Mouse (Mus musculus) neural tube, embryonic 12.5 days (tissue): ENCODE data around the gene St3gal2. TPM values are rescaled to one million over a fixed set of nuclear protein-coding genes. Genes with fewer than 3 reads are reported as not detected.
A peak's percentile ranks its signal among the peaks of the same experiment; 100 is the strongest.
"Not testable (repeated sequence)": the region's sequence is repeated elsewhere in the genome, so short reads cannot be mapped to it uniquely, and the experiment has no call there.

Experiments
- ATAC-seq: fragments of 200-750 bp; cut with Nextera tagmentation; 2 replicates; pipeline ENCODE4 v1.8.0; 2017; ENCODE audit warnings: low read depth, mild to moderate bottlenecking, moderate TSS enrichment, moderate library complexity; ENCODE audit not compliant: low FRiP score
- H3K27ac ChIP-seq: fragments of 300-500 bp; sonication (generic); 2 replicates; pipeline ENCODE4 v1.5.1; 2016
- H3K27me3 ChIP-seq: fragments of 300-500 bp; sonication (generic); replicated peaks from 2 replicates; pipeline ENCODE4 v1.6.1; 2016; ENCODE audit warnings: mild to moderate bottlenecking
- H3K36me3 ChIP-seq: fragments of 300-500 bp; sonication (generic); 2 replicates; pipeline ENCODE4 v1.6.1; 2016; ENCODE audit warnings: mild to moderate bottlenecking
- H3K4me1 ChIP-seq: fragments of 300-500 bp; sonication (generic); 2 replicates; pipeline ENCODE4 v1.6.1; 2016
- H3K4me2 ChIP-seq: fragments of 300-500 bp; sonication (generic); replicated peaks from 2 replicates; pipeline ENCODE4 v1.6.1; 2016; ENCODE audit warnings: mild to moderate bottlenecking
- H3K4me3 ChIP-seq: fragments of 300-500 bp; sonication (generic); 2 replicates; pipeline ENCODE4 v1.5.1; 2016
- H3K9ac ChIP-seq: fragments of 300-500 bp; sonication (generic); 2 replicates; pipeline ENCODE4 v1.6.1; 2016; ENCODE audit warnings: mild to moderate bottlenecking
- H3K9me3 ChIP-seq: fragments of 300-500 bp; sonication (generic); 2 replicates; pipeline ENCODE4 v1.6.1; 2016; ENCODE audit warnings: mild to moderate bottlenecking
- WGBS: fragments of 180-500 bp; shearing (Covaris S2); methylation state at CpG from one replicate; pipeline ENCODE4 v1.1.7; 2016; 5-methylcytosine and 5-hydroxymethylcytosine counted together
- microRNA-seq: library from miRNA; unstranded; fragments of <30 nt; microRNA quantifications from one replicate; pipeline ENCODE4, GENCODE M21; 2017
- polyA plus RNA-seq: library from polyadenylated mRNA; unstranded; fragments of >200 nt; fragmentation: Nextera tagmentation; extraction: Ambion mirVana; gene quantifications from 2 replicates; pipeline ENCODE4 v1.2.1, GENCODE M21; 2016

Gene St3gal2
- polyA plus RNA-seq, 1 experiment from 2014 or later = 37.1 TPM

DNA sequence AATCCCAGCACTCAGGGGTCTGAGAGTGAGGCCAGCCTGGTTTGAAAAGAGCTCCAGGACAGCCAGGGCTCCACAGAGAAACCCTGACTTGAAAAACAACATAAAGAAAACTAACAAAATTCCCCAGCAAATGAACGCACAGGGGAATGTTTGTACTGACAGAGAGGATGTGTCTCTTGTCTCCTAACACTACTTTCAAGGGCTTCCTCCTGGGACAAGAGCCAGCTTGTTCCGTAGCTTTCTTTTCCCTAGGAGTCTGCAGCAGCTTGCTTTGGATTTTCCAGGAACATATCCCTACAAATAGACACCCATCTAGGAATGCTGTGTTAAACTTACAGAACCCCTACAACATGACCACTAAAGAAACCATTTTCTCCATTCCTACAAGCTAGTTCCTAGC is 58.3 kb downstream of the St3gal2 start:
- not testable (repeated sequence) for H3K27ac ChIP-seq, ATAC-seq, H3K27me3 ChIP-seq, H3K9me3 ChIP-seq, H3K4me2 ChIP-seq, H3K4me3 ChIP-seq, H3K4me1 ChIP-seq, H3K9ac ChIP-seq
- 87% methylated on average over 2 of the region's 2 CpGs for WGBS
- H3K36me3 ChIP-seq = peaks cover 64% of the 10 kb centered on the region

DNA sequence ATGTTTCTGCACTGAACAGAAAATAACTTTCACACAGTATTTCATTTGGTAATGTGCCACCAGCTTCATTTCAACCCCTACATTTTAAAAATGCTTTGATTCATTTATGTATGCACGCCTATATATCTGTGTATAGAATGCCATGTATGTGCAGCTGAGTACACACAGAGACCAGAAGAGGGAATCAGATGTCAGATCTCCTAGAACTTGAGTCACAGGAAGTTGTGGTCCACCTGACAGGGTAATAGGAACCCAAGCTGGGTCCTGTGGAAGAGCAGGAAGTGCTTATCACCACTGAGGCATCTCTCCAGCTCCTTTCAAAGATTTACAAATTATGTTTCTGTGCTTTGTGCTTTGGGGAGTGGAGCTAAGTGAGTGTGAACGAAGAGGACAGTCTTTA is 61.6 kb downstream of the St3gal2 start:
- H3K27me3 ChIP-seq = no peaks in the 10 kb centered on the region
- peaks cover 69% of the 10 kb centered on the region for H3K36me3 ChIP-seq
- WGBS = 96% methylated on average over 2 of the region's 2 CpGs

DNA sequence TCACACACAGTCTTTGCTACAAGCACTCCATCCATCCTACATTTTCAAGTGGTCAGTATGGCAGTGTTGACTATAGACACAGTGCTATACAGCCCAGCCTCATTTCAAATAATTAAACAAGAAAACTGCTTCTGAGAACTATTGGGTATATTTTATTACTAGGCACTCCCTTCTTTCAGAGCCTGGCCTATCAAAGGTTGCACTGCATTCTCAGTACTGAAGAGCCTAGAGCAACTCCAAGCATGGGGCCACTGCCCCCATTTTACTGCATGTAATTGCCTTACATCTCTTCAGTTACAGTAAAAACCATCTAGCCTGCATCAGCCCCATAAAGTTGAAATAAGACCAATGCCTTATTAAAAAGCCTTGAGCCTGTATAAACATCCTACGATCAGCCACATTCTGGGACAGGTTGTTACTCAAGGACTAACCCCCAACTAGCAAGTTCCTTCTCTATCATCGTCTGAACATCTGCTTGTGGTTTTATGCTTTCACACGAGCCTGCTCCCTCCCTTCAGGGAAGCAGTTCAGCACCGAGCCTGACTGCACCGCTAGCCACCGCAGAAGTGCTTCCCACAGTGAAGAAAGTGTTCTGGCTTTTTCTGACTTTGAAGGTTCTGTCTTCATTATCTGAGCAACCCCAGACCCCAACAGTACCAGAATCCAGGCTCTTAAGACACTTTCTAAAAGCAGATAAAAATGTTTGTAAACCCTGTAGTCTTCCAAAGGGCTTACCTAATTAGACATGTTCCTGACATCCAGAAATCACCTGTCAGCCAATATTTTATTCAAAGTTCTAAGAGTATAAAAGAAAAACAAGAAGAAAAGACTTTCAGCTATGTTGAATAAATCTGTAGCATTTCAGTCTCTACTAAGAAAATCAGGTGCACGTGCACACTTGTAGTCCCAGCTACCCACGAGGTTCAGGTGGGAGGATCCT is 68.4 kb downstream of the St3gal2 start:
- Histone ChIP-seq H3K27ac (no peak overlapping the region), H3K27me3 (no peaks in the 10 kb centered on the region), H3K9ac (no peak overlapping the region), H3K36me3 (peaks cover 81% of the 10 kb centered on the region), H3K9me3 (no peaks in the 10 kb centered on the region), H3K4me2 (no peak overlapping the region), H3K4me3 (no peak overlapping the region), H3K4me1 (no peaks in the 10 kb centered on the region)
- ATAC-seq = no peak
- 89% methylated on average over 8 of the region's 8 CpGs for WGBS

More for the DNA sequence above, 61.6 kb downstream of the St3gal2 start:
- no peak overlapping the region for H3K4me2 ChIP-seq
- ATAC-seq = no peak
- no peak overlapping the region for H3K27ac ChIP-seq
- H3K4me3 ChIP-seq = no peak overlapping the region
- no peak overlapping the region for H3K9ac ChIP-seq
- no peaks in the 10 kb centered on the region for H3K4me1 ChIP-seq
- H3K9me3 ChIP-seq = no peaks in the 10 kb centered on the region

DNA sequence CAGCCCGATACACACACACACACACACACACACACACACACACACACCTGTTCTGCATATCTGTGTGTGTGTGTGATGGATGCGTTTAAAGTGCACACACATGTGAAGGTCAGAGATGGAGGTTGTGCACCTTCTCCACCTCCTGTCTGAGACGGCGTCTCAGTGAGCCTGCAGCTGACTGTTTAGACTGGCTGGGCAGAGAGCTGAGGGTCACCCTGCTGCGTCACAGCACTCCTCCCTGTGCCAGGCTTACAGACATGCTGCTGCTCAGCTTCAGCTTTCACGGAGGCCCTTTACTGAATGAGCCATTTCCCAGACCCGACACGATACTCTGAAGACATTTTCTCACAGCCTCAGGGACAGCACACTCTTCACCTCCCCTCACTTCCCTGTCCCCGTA is 70.3 kb downstream of the St3gal2 start:
- Histone ChIP-seq H3K36me3 (peaks cover 65% of the 10 kb centered on the region), H3K4me3 (no peak overlapping the region), H3K4me2 (no peak overlapping the region), H3K27ac (no peak overlapping the region), H3K27me3 (no peaks in the 10 kb centered on the region), H3K9ac (no peak overlapping the region), H3K4me1 (no peaks in the 10 kb centered on the region), H3K9me3 (no peaks in the 10 kb centered on the region)
- WGBS = 85% methylated on average over 9 of the region's 9 CpGs
- ATAC-seq = no peak

DNA sequence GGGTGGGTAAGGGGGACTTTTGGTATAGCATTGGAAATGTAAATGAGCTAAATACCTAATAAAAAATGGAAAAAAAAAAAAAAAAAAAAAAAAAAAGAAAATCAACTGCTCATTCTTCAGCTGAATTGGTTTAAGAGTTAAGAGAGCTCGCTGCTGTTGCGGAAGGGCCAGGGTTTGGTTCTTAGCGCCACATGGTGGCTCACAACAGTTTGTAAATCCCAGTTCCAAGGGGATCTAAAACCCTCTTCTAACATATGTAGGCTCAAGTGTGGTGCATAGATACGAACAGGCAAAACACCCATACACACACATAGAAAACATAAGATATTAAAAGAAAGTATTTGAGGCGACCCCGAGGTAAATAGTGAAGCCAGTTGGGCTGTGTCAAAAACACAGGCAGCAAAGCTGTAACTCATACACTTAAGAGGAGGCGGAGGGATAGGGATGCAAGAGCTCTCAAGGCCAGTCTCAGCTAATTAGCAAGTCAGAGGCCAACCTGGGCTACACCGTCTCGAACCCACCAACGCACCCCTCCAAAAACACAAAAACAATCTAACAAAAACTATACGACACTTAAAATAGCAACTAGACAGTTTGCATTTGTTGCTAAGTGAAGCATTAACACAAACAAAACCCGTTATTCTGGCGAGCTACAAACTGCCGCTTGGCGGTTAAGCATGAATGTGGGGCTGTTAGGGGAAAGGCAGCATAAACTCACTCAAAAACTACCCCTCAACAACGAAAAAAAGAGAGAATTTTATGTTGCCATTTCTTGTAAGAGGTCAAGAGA is 77.1 kb downstream of the St3gal2 start:
- 0 out of 2 replicates have a peak overlapping the region, but pooled peaks have one; percentile 8 for H3K27ac ChIP-seq
- no peaks in the 10 kb centered on the region for H3K27me3 ChIP-seq
- H3K4me1 ChIP-seq = peaks cover 5% of the 10 kb centered on the region
- WGBS = 38% methylated on average over 16 of the region's 16 CpGs
- peak overlapping the region; percentile 79 for H3K4me2 ChIP-seq
- H3K4me3 ChIP-seq = peak overlapping the region; percentile 94
- ATAC-seq = no peak
- H3K36me3 ChIP-seq = peaks cover 6% of the 10 kb centered on the region; the same call in 1 of the 2 replicates
- H3K9ac ChIP-seq = peak overlapping the region; percentile 79
- no peaks in the 10 kb centered on the region for H3K9me3 ChIP-seq

DNA sequence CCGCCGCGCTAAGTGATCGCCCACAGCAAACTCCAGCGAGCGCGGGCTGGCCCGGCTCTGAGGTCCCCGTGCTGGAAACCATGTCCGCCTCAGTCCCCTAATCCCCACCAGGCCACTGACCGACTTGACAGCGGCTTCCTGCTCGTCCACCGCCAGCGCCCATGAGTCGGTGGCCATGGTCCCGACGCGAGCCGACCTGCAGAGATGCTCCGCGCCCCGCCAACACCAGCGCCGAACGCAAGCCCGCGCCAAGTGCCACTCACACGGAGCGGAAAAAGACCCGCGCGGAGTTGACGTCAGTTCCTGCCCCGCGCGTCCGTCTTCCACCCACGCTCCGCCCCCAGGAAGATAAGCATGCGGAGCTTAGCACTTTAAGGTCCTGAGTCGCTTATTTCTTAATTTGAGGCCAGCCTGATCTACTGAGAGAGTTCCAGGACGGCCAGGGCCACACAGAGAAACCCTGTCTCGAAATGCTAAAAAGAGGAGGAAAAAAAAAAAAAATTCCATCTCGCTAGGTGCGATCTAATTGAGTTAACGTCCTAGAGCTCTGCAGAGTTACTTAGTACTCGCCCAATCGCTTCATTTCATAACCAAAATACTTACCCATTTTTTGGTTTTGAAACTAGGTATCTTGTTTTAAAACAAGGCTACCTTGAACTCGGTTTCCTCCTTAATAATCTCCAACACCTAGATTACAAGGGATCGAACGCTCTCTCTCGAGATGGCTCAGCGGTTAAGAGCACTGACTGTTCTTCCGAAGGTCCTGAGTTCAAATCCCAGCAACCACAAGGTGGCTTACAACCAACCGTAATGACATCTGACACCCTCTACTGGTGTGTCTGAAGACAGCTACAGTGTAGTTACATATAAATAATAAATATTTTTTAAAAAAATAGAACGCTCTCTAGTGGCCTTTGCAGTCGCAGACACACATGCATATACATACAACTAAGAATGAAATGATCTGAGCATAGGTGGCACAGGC is 78.1 kb downstream of the St3gal2 start, which contains the start of gene Ddx19a:
Ddx19a (minus strand) TSS at position 254 of the 985 bp plus-strand sequence.
- Histone ChIP-seq H3K9ac (peak within 1 kb of the TSS; percentile 79), H3K36me3 (no peaks in the 10 kb centered on the region; the same call in 1 of the 2 replicates), H3K27ac (0 out of 2 replicates have a peak within 1 kb of the TSS, but pooled peaks have one; percentile 8), H3K4me2 (peak within 1 kb of the TSS; percentile 79), H3K4me1 (peaks cover 5% of the 10 kb centered on the region), H3K27me3 (no peaks in the 10 kb centered on the region), H3K4me3 (peak within 1 kb of the TSS; percentile 94), H3K9me3 (no peaks in the 10 kb centered on the region)
- WGBS = 3% methylated on average over 58 of the region's 58 CpGs
- ATAC-seq = peak; percentile 96

DNA sequence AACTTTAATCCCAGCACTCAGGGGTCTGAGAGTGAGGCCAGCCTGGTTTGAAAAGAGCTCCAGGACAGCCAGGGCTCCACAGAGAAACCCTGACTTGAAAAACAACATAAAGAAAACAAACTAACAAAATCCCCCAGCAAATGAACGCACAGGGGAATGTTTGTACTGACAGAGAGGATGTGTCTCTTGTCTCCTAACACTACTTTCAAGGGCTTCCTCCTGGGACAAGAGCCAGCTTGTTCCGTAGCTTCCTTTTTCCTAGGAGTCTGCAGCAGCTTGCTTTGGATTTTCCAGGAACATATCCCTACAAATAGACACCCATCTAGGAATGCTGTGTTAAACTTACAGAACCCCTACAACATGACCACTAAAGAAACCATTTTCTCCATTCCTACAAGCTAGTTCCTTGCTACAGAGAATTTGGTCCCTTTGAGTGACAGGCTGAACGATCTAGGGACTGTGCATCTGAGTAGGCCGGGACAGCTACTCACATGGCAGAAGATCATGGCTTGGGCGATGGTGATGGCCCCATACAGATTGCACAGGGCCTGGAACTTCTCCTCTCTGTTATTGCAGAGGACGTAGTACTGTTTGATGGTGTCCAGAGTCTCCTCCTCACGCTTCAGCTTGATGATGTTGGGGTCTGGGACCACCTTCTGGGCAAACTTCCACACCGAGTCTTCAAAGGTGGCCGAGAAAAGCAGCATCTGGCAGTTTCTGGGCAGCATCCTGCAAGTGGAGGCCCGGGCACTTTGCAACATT is 90.7 kb downstream of the St3gal2 start:
- WGBS = 91% methylated on average over 9 of the region's 10 CpGs
- not testable (repeated sequence) for H3K27ac ChIP-seq, H3K9me3 ChIP-seq, H3K27me3 ChIP-seq, H3K9ac ChIP-seq, H3K4me1 ChIP-seq, ATAC-seq, H3K4me2 ChIP-seq, H3K4me3 ChIP-seq
- peaks cover 44% of the 10 kb centered on the region for H3K36me3 ChIP-seq

Small RNAs within 50 kb of the gene (microRNA-seq; reads per million reads assigned to microRNA genes)
- 0.87 reads per million for gene Mir3473d

Other genes starting within 250 kb of the St3gal2 start
- 22.0 and 25.7 TPM in 2 replicates for gene Mtss1l, start 198.4 kb upstream of the St3gal2 start, polyA plus RNA-seq
- 1.0 and 1.1 TPM in 2 replicates for gene Il34, start 114.0 kb upstream of the St3gal2 start, polyA plus RNA-seq
- 77.0 and 77.7 TPM in 2 replicates for gene Cog4, start 73.3 kb upstream of the St3gal2 start, polyA plus RNA-seq
- 156 TPM in 2 replicates for gene Sf3b3, start 73.1 kb upstream of the St3gal2 start, polyA plus RNA-seq
- 9.9 and 11.9 TPM in 2 replicates for gene Fuk, start 17.4 kb upstream of the St3gal2 start, polyA plus RNA-seq
- 14.5 and 16.7 TPM in 2 replicates for gene Ddx19a, start 77.9 kb downstream of the St3gal2 start, polyA plus RNA-seq
- 7.5 and 7.9 TPM in 2 replicates for gene Ddx19b, start 111.8 kb downstream of the St3gal2 start, polyA plus RNA-seq
- 80.1 and 83.8 TPM in 2 replicates for gene Aars, start 113.2 kb downstream of the St3gal2 start, polyA plus RNA-seq
- gene Exosc6, start 136.4 kb downstream of the St3gal2 start, polyA plus RNA-seq = 0.30 and 6.2 TPM in 2 replicates
- 1.2 and 2.2 TPM in 2 replicates for gene Clec18a, start 172.5 kb downstream of the St3gal2 start, polyA plus RNA-seq
- gene Pdpr, start 174.7 kb downstream of the St3gal2 start, polyA plus RNA-seq = 11.9 and 12.6 TPM in 2 replicates